Mouse (Mus musculus): ENCODE results near the gene St6galnac3. TPM values are rescaled to one million over a fixed set of nuclear protein-coding genes. Genes with fewer than 3 reads are reported as not detected.

Gene St6galnac3
- polyA plus RNA-seq (2014; fragmentation: Illumina TruSeq; extraction: RNeasy Lipid Tissue Mini Kit (QIAGEN cat#74804); ENCODE audit: low read depth, low replicate concordance), result 1.7 TPM

DNA sequence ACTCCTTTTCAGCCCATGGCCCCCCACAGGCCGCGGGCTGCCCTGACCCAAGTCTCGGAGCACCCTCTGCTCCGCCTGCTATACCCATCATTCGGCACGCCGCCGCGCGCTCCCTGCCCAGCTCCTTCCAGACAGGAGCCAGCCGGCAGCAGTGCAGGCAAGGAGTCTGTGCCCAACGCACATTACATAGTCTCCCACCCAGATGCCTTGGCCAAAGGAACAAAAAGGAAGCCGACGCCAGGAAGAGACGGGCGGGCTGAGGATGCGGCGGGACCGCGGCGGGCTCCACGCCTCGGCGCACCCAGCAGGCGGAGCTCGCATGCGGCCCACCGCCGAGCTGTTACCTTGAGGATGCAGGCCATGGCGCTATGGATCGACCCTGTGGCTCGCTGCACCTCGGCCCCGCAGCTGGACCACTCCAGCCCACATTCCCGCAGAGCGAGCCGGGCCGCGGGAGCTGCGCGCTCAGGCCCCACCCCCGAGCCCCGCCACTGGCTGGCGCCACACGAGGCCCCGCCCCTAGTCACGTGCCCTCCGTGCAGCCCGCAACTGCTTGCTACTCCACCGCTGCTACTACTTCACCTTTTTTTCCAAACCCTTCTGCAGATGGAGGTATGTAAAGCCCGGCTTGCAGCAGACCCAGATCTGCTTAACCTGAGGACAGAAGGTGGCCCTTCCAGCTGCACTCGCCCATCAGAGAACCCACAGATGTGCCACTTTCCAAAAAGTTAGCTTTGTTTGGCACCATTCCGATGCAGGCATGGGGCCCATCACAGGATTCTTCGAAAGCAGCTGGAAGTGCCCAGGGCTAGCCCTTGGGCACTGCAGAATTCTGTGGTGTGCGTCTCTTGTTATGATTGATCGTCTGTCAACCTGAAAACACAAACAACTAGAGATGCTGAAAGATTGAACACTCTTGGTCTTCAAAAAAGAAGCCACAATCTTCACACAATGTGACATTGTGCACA lies at the start of gene St6galnac3:
TSS of gene St6galnac3 (minus strand) at position 474 of the 968 bp plus-strand sequence.

Other genes starting within 250 kb of the St6galnac3 start
- not detected for gene Asb17, start 119.0 kb upstream of the St6galnac3 start, polyA plus RNA-seq (2014; fragmentation: Illumina TruSeq; extraction: RNeasy Lipid Tissue Mini Kit (QIAGEN cat#74804); ENCODE audit: low read depth, low replicate concordance)
- not detected for gene Msh4, start 181.0 kb upstream of the St6galnac3 start, polyA plus RNA-seq (2014; fragmentation: Illumina TruSeq; extraction: RNeasy Lipid Tissue Mini Kit (QIAGEN cat#74804); ENCODE audit: low read depth, low replicate concordance)
- 72.5 TPM for gene Rabggtb, start 187.8 kb upstream of the St6galnac3 start, polyA plus RNA-seq (2014; fragmentation: Illumina TruSeq; extraction: RNeasy Lipid Tissue Mini Kit (QIAGEN cat#74804); ENCODE audit: low read depth, low replicate concordance)
- 198 TPM for gene Acadm, start 219.5 kb upstream of the St6galnac3 start, polyA plus RNA-seq (2014; fragmentation: Illumina TruSeq; extraction: RNeasy Lipid Tissue Mini Kit (QIAGEN cat#74804); ENCODE audit: low read depth, low replicate concordance)
- 1.2 TPM for gene Slc44a5, start 248.3 kb upstream of the St6galnac3 start, polyA plus RNA-seq (2014; fragmentation: Illumina TruSeq; extraction: RNeasy Lipid Tissue Mini Kit (QIAGEN cat#74804); ENCODE audit: low read depth, low replicate concordance)

Data from sigmoid colon, adult 10 weeks (tissue).